Mouse (Mus musculus): ENCODE data around the gene Cse1l.

Cse1l gene

DNA sequence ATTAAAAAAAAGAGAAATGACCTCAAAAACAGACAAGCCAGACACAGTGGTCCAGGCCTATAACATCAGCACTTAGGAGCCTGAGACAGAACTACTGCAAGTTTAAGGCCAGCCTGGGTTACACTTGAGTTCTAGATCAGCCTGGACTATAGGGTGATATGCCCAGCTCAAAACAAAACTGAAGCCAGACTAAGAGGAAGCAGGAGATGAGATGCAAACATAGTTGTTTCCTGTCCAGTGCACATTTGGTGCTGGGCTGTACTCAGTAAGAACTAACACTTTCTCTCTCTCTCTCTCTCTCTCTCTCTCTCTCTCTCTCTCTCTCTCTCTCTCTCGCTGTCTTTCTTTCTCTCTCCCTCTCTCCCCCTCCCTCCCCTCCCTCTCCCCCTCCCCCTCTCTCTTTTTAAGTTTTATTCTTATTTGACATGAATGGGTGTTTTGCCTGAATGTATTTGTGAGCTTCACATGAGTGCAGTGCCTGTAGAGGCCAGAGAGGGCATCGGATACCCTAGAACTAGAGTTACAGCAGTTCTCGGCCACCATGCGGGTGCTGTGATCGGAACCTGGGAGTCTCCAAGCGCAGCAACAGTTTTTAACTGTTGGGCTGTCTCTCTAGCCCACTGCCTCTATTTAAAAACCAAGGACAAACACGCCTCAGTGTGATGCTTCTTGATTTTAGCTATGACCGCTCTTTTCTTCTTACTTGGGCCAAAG lies 4.9 kb upstream of the Cse1l start:
- DNase-seq (ENCODE audit: low read depth): no peak

DNA sequence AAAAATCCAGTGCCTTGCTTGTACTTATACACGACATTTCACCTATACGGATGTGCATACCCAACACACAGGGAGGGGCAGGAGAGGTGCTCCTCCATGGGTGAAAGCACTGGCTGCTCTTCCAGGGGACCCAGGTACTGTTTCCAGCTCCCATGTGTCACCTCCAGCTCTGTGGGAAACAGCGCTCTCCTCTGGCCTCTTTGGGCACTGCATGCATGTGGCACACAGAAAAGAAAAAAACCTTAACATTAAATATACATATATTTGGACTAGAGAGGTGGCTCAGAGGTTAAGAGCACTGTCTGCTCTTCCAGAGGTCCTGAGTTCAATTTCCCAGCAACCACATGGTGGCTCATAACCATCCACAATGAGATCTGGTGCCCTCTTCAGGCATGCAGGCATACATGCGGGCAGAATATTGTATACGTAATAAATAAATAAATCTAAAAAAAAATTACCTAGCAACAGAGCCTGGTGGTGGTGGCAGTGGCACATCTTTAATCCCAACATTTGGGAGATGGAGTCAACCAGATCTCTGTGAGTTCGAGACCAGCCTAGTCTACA lies 2.0 kb upstream of the Cse1l start:
- DNase-seq (ENCODE audit: low read depth): no peak

- peak; percentile 37 for DNase-seq (ENCODE audit: low read depth)
Measured at GRCm38 (mm10) chr2:166906523-166907182, 813 bp downstream of the Cse1l start.

GRCm38 (mm10) chr2:166909729-166910128 lies 3.9 kb downstream of the Cse1l start:
- DNase-seq (ENCODE audit: low read depth): no peak

GRCm38 (mm10) chr2:166910536-166910935 lies 4.7 kb downstream of the Cse1l start:
- peak; percentile 15 for DNase-seq (ENCODE audit: low read depth)

- DNase-seq (ENCODE audit: low read depth): no peak
Measured at GRCm38 (mm10) chr2:166923971-166924370, 18.1 kb downstream of the Cse1l start.

DNA sequence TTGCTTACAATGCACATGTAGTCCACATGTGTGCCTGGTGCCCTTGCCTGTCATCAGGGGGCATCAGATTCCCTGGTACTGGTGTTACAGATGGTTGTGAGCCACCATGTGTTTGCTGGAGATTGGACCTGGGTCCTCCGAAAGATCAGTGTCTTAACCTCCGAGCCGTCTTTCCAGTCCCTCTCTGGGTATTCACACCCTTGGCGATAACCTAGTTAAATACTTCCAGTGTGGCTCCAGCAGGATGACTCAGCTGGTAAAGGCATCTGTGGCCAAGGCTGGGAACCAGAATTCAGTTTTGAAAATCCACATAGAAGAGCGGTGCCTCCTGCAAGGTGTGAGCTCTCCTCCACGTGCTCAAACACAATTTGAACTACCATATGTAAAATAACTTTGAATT lies 28.1 kb downstream of the Cse1l start:
- DNase-seq (ENCODE audit: low read depth): no peak

- DNase-seq (ENCODE audit: low read depth): no peak
Measured at GRCm38 (mm10) chr2:166934416-166934815, 28.6 kb downstream of the Cse1l start.

GRCm38 (mm10) chr2:166935582-166935981 lies 29.7 kb downstream of the Cse1l start:
- no peak for DNase-seq (ENCODE audit: low read depth)

DNA sequence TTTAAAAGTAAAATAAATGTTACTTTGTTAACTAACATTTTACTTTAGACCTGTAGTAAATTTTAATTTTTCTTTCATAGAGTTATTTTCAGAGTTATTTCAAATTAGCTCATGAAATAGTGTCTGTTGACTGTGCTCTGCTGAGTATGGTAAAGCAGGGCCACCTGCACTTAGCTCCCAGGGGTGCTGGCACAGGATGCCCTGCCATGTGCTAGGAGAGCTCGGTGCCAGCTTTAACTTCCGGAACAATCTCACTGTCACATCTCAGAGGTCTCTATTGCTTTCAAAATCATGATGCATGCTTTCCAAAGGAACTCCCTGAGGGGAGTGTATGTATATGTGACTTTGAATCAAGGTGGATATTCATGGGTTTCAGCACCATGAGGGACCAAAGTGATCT lies 30.3 kb downstream of the Cse1l start:
- DNase-seq (ENCODE audit: low read depth): no peak

DNA sequence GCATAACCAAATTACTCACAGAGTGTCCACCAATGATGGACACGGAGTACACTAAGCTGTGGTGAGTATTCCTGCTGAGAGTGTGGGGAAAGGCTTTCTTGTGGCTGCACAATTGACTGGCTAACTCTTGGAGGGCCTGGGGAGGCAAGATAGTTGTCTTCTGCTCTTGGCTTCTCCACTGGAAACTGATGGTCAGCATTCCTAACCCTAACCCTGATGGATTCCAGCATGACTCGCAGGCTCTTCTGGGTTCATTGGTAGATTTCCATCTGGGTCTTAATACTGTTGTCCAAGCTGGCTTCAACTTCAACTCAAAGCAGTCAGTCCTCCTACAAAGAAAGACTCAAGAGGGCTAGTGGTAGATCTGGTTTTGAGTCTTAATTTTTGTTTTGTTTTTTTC lies 37.3 kb downstream of the Cse1l start:
- peak; percentile 75 for DNase-seq (ENCODE audit: low read depth)

GRCm38 (mm10) chr2:166944346-166944745 lies 38.5 kb downstream of the Cse1l start:
- DNase-seq (ENCODE audit: low read depth): no peak

- peak; percentile 63 for DNase-seq (ENCODE audit: low read depth)
Measured at GRCm38 (mm10) chr2:166945456-166945855, 39.6 kb downstream of the Cse1l start.

DNA sequence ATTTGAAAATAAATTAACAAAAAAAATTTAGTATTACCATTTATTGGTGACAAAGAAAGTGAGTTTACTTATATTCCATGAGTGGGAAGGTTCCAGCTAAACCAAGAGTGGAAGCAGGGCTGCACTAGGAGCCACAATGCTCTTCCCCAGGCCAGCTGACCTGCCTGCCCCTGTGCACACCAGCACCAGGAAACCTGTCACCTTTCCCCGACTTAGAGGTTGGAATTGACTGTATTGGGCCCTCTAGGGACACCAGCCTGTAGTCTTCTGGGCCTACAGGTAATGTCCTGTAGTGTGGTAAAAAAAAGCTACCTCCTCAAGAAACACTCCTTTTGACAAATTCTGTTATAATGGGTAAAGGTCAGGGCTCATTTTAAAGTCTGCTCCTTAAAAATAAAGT lies 42.4 kb downstream of the Cse1l start:
- DNase-seq (ENCODE audit: low read depth): no peak

- no peak for DNase-seq (ENCODE audit: low read depth)
Measured at GRCm38 (mm10) chr2:166948936-166949335, 43.1 kb downstream of the Cse1l start.

- DNase-seq (ENCODE audit: low read depth): peak; percentile 55
Measured at GRCm38 (mm10) chr2:166950853-166951648, 45.2 kb downstream of the Cse1l start.

DNA sequence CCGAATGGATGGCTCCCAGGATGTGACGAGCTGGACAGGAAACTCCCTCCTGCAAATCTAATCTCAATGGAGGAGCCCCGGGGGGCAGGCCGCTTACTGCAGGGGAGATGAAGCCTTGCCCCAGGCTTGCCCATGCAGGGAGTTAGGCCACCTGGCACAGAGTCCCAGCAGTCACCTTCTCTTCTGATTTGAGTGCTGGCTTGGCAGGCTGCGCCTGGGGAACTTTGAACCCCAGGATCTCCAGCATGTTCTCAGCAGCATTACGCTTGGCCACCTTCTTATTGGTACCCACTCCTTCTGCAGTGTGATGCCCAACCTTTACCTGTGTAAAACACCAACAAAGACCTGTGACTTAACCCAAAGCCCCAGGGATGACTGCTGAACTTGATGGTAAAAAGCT lies 46.3 kb downstream of the Cse1l start:
- DNase-seq (ENCODE audit: low read depth): no peak

DNA sequence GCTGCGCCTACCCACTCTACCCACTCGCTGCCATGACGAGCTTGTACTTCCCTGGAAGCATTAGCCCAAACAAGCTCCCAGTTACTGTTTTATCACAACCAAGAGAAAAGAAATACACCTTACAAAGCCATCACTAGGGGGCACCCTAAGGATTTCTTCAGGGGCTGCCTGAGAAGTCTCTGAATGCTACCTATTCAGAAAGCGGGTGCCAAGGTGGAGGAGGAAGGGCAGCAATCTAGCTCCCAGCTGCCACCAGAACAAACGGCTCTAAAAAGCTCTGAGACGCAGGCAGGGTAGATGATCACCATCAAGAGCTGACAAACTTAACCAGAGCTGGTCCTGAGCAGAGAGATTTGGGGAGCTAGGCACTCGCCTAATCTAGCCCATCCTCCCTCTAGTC lies 51.0 kb downstream of the Cse1l start:
- peak; percentile 82 for DNase-seq (ENCODE audit: low read depth)

DNA sequence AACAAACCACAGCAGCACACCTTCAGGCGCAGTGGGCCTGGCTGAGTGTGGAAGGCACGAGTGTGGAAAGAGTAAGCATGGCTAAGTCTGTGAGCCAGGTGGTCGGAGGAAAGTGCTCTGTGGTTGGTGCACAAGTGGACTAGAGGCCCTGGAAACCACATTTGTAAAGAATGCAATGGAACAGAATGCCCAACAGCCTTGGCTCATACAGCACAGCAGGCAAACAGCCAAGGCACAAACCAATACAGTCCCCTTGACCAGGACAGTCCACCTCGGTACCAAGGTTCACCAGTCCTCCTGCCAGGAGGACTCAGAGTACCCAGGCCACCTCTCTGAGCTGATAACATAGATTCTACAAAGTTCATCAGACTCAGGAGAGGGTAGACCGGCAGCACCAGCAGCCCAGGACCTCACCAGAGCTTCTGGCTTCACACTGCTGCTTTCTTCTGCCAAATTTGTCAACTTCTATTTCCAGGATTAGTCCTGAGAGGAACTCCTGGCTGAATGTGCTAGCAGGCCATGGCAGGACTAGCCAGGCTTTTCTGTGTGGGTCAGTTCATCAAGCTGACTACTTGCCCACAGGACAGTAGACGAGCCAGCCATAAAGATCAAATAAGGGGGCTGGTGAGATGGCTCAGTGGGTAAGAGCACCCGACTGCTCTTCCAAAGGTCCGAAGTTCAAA lies 54.9 kb downstream of the Cse1l start:
- DNase-seq (ENCODE audit: low read depth): no peak

- no peak for DNase-seq (ENCODE audit: low read depth)
Measured at GRCm38 (mm10) chr2:166963257-166963656, 57.4 kb downstream of the Cse1l start.

GRCm38 (mm10) chr2:166964773-166965172 lies 58.9 kb downstream of the Cse1l start:
- no peak for DNase-seq (ENCODE audit: low read depth)

- DNase-seq (ENCODE audit: low read depth): peak; percentile 67
Measured at GRCm38 (mm10) chr2:166973153-166973552, 67.3 kb downstream of the Cse1l start.

All from NIH3T3 (cell line).